Mouse (Mus musculus) left cerebral cortex, adult 8-10 months (tissue): ENCODE measurements at regions not wholly inside any gene's neighbourhood (a gene's known extent, or its start where the extent isn't known, plus 50 kb on each side); places are given as distances from the start of the nearest gene placed in this dataset.
A peak's percentile ranks its signal among the peaks of the same experiment; 100 is the strongest.

ENCODE experiments used
- DNase-seq, 2 experiments: peaks; one replicate each; pipeline ENCODE4 v3.0.0; 2022; ENCODE audit warnings: low spot score in 2 of 2

- DNase-seq = peak; percentile 21 to 74
These were observed 58.6 kb downstream of the Mrm1 start for GRCm38 (mm10) chr11:84760622-84761196.

GRCm38 (mm10) chr11:84759478-84759986 is 59.8 kb downstream of the Mrm1 start:
- peak; percentile 59 to 61 for DNase-seq

- no peak for DNase-seq
These were observed 67.3 kb downstream of the Mrm1 start for GRCm38 (mm10) chr11:84752007-84752406.

- no peak for DNase-seq
These were observed 69.6 kb downstream of the Mrm1 start for GRCm38 (mm10) chr11:84749490-84750349.

GRCm38 (mm10) chr11:84738769-84739589 is 80.3 kb downstream of the Mrm1 start:
- DNase-seq = no peak

- DNase-seq = no peak
These were observed 81.2 kb downstream of the Mrm1 start for GRCm38 (mm10) chr11:84738128-84738527.

GRCm38 (mm10) chr11:84731890-84732289 is 87.4 kb downstream of the Mrm1 start:
- no peak for DNase-seq

GRCm38 (mm10) chr11:84730218-84730617 is 89.1 kb downstream of the Mrm1 start:
- no peak for DNase-seq

GRCm38 (mm10) chr11:84729189-84729588 is 90.1 kb downstream of the Mrm1 start:
- no peak for DNase-seq

GRCm38 (mm10) chr11:84725936-84726613 is 93.2 kb downstream of the Mrm1 start:
- no peak for DNase-seq

GRCm38 (mm10) chr11:84725177-84725792 is 94.0 kb downstream of the Mrm1 start:
- DNase-seq = no peak

- peak in 1 of 2 experiments; percentile 13 for DNase-seq
These were observed 95.2 kb downstream of the Mrm1 start for GRCm38 (mm10) chr11:84724080-84724479.

GRCm38 (mm10) chr11:84722658-84723201 is 96.6 kb downstream of the Mrm1 start:
- DNase-seq = no peak

GRCm38 (mm10) chr11:84721979-84722378 is 97.3 kb downstream of the Mrm1 start:
- no peak for DNase-seq

- DNase-seq = no peak
These were observed 98.2 kb downstream of the Mrm1 start for GRCm38 (mm10) chr11:84721150-84721549.

- DNase-seq = no peak
These were observed 99.5 kb downstream of the Mrm1 start for GRCm38 (mm10) chr11:84719781-84720180.

GRCm38 (mm10) chr11:84712731-84713130 is 106.6 kb downstream of the Mrm1 start:
- DNase-seq = no peak

- no peak for DNase-seq
These were observed 107.4 kb downstream of the Mrm1 start for GRCm38 (mm10) chr11:84711886-84712285.

GRCm38 (mm10) chr11:84708222-84708730 is 111.0 kb downstream of the Mrm1 start:
- no peak for DNase-seq

GRCm38 (mm10) chr11:84707772-84708171 is 111.5 kb downstream of the Mrm1 start:
- DNase-seq = no peak
